Mouse (Mus musculus) E14TG2a.4 (cell line): Measurements from ENCODE around the gene Olfr459.
A peak's percentile ranks its signal among the peaks of the same experiment; 100 is the strongest.

Source experiments
- H3K27me3 ChIP-seq: 2 replicates; pipeline ENCODE4 v1.6.1; 2014; ENCODE audit warnings: low read length, control low read depth; ENCODE audit not compliant: insufficient read depth
- H3K36me3 ChIP-seq: 2 replicates; pipeline ENCODE4 v1.6.1; 2014; ENCODE audit warnings: low read length, control low read depth; ENCODE audit not compliant: insufficient read depth
- H3K4me1 ChIP-seq: replicated peaks from 2 replicates; pipeline ENCODE4 v1.6.1; 2014; ENCODE audit warnings: low read depth, low read length, control low read depth
- H3K4me3 ChIP-seq: replicated peaks from 2 replicates; pipeline ENCODE4 v1.5.1; 2014; ENCODE audit warnings: mild to moderate bottlenecking, low read length
- H3K9me3 ChIP-seq: 2 replicates; pipeline ENCODE4 v1.6.1; 2014; ENCODE audit warnings: low read length, control low read depth
- CTCF ChIP-seq: conservative IDR thresholded peaks from 2 replicates; pipeline ENCODE4 v1.5.1; 2014; ENCODE audit warnings: low read length
- NANOG ChIP-seq: IDR thresholded peaks from 2 replicates; pipeline ENCODE4 v1.6.1; 2014; ENCODE audit warnings: borderline replicate concordance, low read length, mixed read lengths
- POU5F1 ChIP-seq: IDR thresholded peaks from 2 replicates; pipeline ENCODE4 v1.6.1; 2014; ENCODE audit warnings: low read length, borderline replicate concordance

The Olfr459 gene

DNA sequence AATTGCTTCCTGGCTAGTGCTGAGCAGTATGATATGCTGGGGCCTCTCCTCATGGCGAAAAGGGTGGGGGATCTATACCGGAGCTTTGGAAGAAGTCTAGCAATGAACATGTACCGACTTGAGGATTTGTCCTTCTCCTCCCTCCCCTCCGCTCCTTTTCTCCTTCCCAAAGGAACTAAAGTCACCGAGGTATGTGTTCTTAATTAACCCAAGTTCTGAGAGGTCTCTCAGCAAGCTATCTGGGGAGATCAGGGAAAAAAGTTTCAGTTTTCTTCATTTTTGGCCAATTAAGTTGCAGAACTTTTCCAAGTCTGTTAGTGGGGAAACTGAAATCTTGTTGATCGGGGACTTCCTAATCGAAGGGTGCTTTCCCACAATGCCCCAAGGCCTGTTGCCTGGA lies at the start of gene Olfr459:
TSS of gene Olfr459 (minus strand) at position 101 of the 400 bp plus-strand sequence.
- no peaks in the 10 kb centered on the region for H3K36me3 ChIP-seq
- H3K4me3 ChIP-seq, result no peak within 1 kb of the TSS
- TF ChIP-seq CTCF, result no peak
- TF ChIP-seq NANOG, result no peak
- TF ChIP-seq POU5F1, result no peak
- no peaks in the 10 kb centered on the region for H3K27me3 ChIP-seq
- H3K9me3 ChIP-seq, result no peaks in the 10 kb centered on the region
- no peaks in the 10 kb centered on the region for H3K4me1 ChIP-seq

DNA sequence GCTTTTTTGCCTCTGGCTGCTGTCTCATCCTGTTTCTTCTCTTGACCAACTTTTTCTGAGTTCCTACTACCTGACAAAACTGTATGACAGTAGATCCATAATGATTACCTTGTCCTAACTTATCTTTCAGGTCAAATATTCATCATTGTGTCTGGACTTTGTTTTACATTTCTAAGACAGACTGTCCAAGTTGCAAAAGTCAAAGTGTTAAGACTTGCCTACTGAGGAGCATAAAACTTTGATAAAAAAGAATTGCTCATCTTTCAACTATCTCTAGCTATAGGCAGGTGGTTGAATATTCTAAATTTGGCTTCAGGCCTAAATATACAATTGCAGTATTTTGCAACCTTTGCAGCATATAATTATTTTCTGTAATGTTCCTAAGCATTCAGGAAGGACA lies 49.1 kb upstream of the Olfr459 start:
- Histone ChIP-seq H3K27me3 (no peaks in the 10 kb centered on the region), H3K4me1 (no peaks in the 10 kb centered on the region), H3K9me3 (no peaks in the 10 kb centered on the region), H3K4me3 (no peak overlapping the region), H3K36me3 (no peaks in the 10 kb centered on the region)
- TF ChIP-seq POU5F1 (no peak), CTCF (no peak), NANOG (no peak)

- Histone ChIP-seq H3K4me1 (no peaks in the 10 kb centered on the region), H3K9me3 (peaks cover 2% of the 10 kb centered on the region; the same call in 1 of the 2 replicates), H3K4me3 (no peak overlapping the region), H3K36me3 (no peaks in the 10 kb centered on the region), H3K27me3 (no peaks in the 10 kb centered on the region)
- TF ChIP-seq NANOG (no peak), CTCF (no peak), POU5F1 (no peak)
These were observed 11.7 kb upstream of the Olfr459 start for GRCm38 (mm10) chr6:41786700-41787099.

DNA sequence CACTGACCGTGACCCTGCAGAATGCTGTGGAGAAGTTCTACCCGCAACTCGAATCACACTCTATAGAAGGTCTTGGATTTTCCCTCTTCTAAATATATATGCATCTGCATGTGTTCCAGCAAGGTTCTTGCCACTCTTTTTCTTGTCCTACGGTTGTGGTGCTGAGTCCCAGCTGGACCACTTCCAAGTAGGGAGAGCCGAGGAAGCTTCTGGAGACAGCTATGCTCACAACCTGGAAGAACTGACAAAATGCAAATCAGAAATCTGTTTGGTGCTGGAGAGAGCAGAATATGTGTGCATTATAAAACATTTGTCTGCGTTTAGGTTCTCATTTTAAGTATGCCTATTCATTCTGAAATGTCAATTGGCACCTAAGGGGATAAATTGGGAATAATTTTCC lies 744 bp upstream of the Olfr459 start:
- Histone ChIP-seq H3K4me1 (no peaks in the 10 kb centered on the region), H3K9me3 (no peaks in the 10 kb centered on the region), H3K27me3 (no peaks in the 10 kb centered on the region), H3K36me3 (no peaks in the 10 kb centered on the region), H3K4me3 (no peak overlapping the region)
- no peak for TF ChIP-seq POU5F1
- no peak for TF ChIP-seq NANOG
- TF ChIP-seq CTCF, result no peak

- Histone ChIP-seq H3K9me3 (no peaks in the 10 kb centered on the region), H3K4me1 (no peaks in the 10 kb centered on the region)
- TF ChIP-seq NANOG (no peak), CTCF (no peak), POU5F1 (no peak)
These were observed 5.1 kb downstream of the Olfr459 start for GRCm38 (mm10) chr6:41769872-41770271.

GRCm38 (mm10) chr6:41764306-41764705 lies 10.7 kb downstream of the Olfr459 start:
- no peaks in the 10 kb centered on the region for H3K36me3 ChIP-seq
- H3K4me1 ChIP-seq, result no peaks in the 10 kb centered on the region
- TF ChIP-seq NANOG, result no peak
- no peak for TF ChIP-seq CTCF
- TF ChIP-seq POU5F1, result no peak
- H3K9me3 ChIP-seq, result no peaks in the 10 kb centered on the region
- H3K4me3 ChIP-seq, result no peak overlapping the region
- H3K27me3 ChIP-seq, result no peaks in the 10 kb centered on the region

More at GRCm38 (mm10) chr6:41769872-41770271, 5.1 kb downstream of the Olfr459 start:
- H3K4me3 ChIP-seq, result no peak overlapping the region
- no peaks in the 10 kb centered on the region for H3K27me3 ChIP-seq
- H3K36me3 ChIP-seq, result no peaks in the 10 kb centered on the region

DNA sequence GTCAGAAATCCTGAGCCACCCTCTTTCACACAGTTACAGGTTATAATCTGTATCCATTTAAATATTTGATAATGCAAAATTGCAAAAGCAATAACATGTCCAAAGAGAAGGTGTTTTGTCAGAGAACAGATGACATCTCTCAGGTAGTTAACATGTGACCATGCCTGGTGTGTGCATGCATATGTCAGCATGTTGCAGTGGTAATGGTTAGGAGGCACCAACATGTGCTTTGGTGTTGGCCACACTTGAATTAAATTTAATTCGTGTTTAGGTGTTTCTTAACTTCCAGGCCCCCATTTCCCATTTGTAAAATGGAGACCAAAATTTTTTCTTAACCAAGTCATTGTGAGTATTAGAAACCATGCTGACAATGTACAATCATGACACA lies 12.6 kb downstream of the Olfr459 start:
- no peaks in the 10 kb centered on the region for H3K4me1 ChIP-seq
- H3K9me3 ChIP-seq, result no peaks in the 10 kb centered on the region
- no peaks in the 10 kb centered on the region for H3K27me3 ChIP-seq
- H3K4me3 ChIP-seq, result no peak overlapping the region
- no peaks in the 10 kb centered on the region for H3K36me3 ChIP-seq
- TF ChIP-seq NANOG, result no peak
- TF ChIP-seq CTCF, result no peak
- no peak for TF ChIP-seq POU5F1

DNA sequence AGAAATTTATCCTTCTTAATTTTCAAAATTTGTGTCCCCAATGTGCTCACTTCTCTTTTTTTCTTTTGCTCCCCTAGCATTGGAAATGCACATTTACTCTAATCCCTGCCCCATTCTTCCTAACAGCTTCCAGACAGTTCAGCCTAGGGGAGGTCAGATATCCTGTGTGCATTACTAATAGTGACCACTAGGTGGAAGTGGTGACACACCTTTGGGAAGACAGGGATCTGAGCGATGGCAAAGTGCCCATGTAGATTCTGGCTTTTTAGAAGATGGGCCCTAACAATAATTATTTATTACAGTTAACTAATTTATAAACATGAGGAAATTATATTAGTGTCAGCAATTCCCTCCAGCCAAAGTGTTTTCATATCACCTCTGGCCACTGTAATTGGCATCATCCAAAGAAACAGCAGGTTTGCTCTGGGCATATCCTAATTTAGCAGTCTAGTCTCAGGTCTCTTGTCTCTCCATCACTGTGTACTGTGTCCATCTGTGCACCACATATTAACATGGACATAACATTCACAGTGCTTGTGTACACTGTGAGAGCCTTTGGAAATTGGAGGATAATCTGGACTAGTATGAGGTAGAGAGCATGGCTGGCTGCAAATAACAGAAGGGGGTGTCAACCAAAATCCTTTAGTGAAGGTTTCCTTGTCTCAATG lies 13.1 kb downstream of the Olfr459 start:
- no peaks in the 10 kb centered on the region for H3K4me1 ChIP-seq
- no peaks in the 10 kb centered on the region for H3K9me3 ChIP-seq
- no peaks in the 10 kb centered on the region for H3K27me3 ChIP-seq
- no peak overlapping the region for H3K4me3 ChIP-seq
- no peaks in the 10 kb centered on the region for H3K36me3 ChIP-seq
- TF ChIP-seq NANOG (no peak), POU5F1 (no peak), CTCF (peak; percentile 87)

- H3K4me3 ChIP-seq, result no peak overlapping the region
- no peaks in the 10 kb centered on the region for H3K4me1 ChIP-seq
These were observed 15.4 kb downstream of the Olfr459 start for GRCm38 (mm10) chr6:41759618-41760017.

More at GRCm38 (mm10) chr6:41759618-41760017, 15.4 kb downstream of the Olfr459 start:
- TF ChIP-seq POU5F1, result no peak
- TF ChIP-seq NANOG, result no peak
- no peak for TF ChIP-seq CTCF
- Histone ChIP-seq H3K27me3 (no peaks in the 10 kb centered on the region), H3K36me3 (no peaks in the 10 kb centered on the region), H3K9me3 (no peaks in the 10 kb centered on the region)
